Mouse (Mus musculus) midbrain, embryonic 15.5 days (tissue): ENCODE measurements around the gene Pex14. TPM values are rescaled to one million over a fixed set of nuclear protein-coding genes. Genes with fewer than 3 reads are reported as not detected.
A peak's percentile ranks its signal among the peaks of the same experiment; 100 is the strongest.
"Not testable (repeated sequence)": the region's sequence is repeated elsewhere in the genome, so short reads cannot be mapped to it uniquely, and the experiment has no call there.

Source experiments
- ATAC-seq: fragments of 200-750 bp; cut with Nextera tagmentation; replicated peaks from 2 replicates; pipeline ENCODE4 v1.8.0; 2017; ENCODE audit warnings: moderate TSS enrichment
- H3K27ac ChIP-seq: fragments of 300-500 bp; sonication (generic); 2 replicates; pipeline ENCODE4 v1.5.1; 2015; ENCODE audit warnings: mild to moderate bottlenecking, inconsistent platforms
- H3K27me3 ChIP-seq: fragments of 300-500 bp; sonication (generic); replicated peaks from 2 replicates; pipeline ENCODE4 v1.6.1; 2015; ENCODE audit warnings: inconsistent platforms
- H3K36me3 ChIP-seq: fragments of 300-500 bp; sonication (generic); replicated peaks from 2 replicates; pipeline ENCODE4 v1.6.1; 2015; ENCODE audit warnings: inconsistent platforms
- H3K4me1 ChIP-seq: fragments of 300-500 bp; sonication (generic); 2 replicates; pipeline ENCODE4 v1.6.1; 2015; ENCODE audit warnings: inconsistent platforms
- H3K4me2 ChIP-seq: fragments of 300-500 bp; sonication (generic); 2 replicates; pipeline ENCODE4 v1.6.1; 2015; ENCODE audit warnings: inconsistent platforms, mild to moderate bottlenecking, moderate library complexity
- H3K4me3 ChIP-seq: fragments of 300-500 bp; sonication (generic); 2 replicates; pipeline ENCODE4 v1.5.1; 2015; ENCODE audit warnings: mild to moderate bottlenecking, inconsistent platforms
- H3K9ac ChIP-seq: fragments of 300-500 bp; sonication (generic); 2 replicates; pipeline ENCODE4 v1.6.1; 2015; ENCODE audit warnings: mild to moderate bottlenecking, inconsistent platforms
- H3K9me3 ChIP-seq: fragments of 300-500 bp; sonication (generic); 2 replicates; pipeline ENCODE4 v1.6.1; 2016; ENCODE audit warnings: inconsistent platforms
- WGBS: fragments of 180-500 bp; shearing (Covaris S2); methylation state at CpG from one replicate; pipeline ENCODE4 v1.1.7; 2015; ENCODE audit warnings: mixed read lengths; 5-methylcytosine and 5-hydroxymethylcytosine counted together
- polyA plus RNA-seq: library from polyadenylated mRNA; unstranded; fragments of >200 nt; fragmentation: Nextera tagmentation; extraction: Ambion mirVana; gene quantifications from 2 replicates; pipeline ENCODE4 v1.2.1, GENCODE M21; 2015

The Pex14 gene
- polyA plus RNA-seq, 1 experiment from 2014 or later: 58.1 TPM

- ATAC-seq: no peak
- Histone ChIP-seq H3K27me3 (no peaks in the 10 kb centered on the region), H3K4me1 (peaks cover 8% of the 10 kb centered on the region), H3K4me3 (no peak overlapping the region), H3K9ac (no peak overlapping the region), H3K27ac (no peak overlapping the region), H3K36me3 (no peaks in the 10 kb centered on the region), H3K9me3 (no peaks in the 10 kb centered on the region), H3K4me2 (no peak overlapping the region)
- WGBS: 88% methylated on average over 21 of the region's 21 CpGs
These were observed 32.3 kb upstream of the Pex14 start for GRCm38 (mm10) chr4:149131789-149132565.

- Histone ChIP-seq H3K27ac (no peak overlapping the region), H3K4me2 (no peak overlapping the region), H3K9ac (no peak overlapping the region), H3K9me3 (no peaks in the 10 kb centered on the region), H3K36me3 (no peaks in the 10 kb centered on the region), H3K4me3 (no peak overlapping the region), H3K4me1 (peaks cover under 1% of the 10 kb centered on the region; the same call in 1 of the 2 replicates), H3K27me3 (no peaks in the 10 kb centered on the region)
- no peak for ATAC-seq
- 93% methylated on average over 23 of the region's 23 CpGs for WGBS
These were observed 31.5 kb upstream of the Pex14 start for GRCm38 (mm10) chr4:149131021-149131752.

GRCm38 (mm10) chr4:149128467-149128866, 28.8 kb upstream of the Pex14 start:
- Histone ChIP-seq H3K4me3 (no peak overlapping the region), H3K27me3 (no peaks in the 10 kb centered on the region), H3K9ac (no peak overlapping the region), H3K4me2 (no peak overlapping the region), H3K4me1 (no peaks in the 10 kb centered on the region), H3K36me3 (no peaks in the 10 kb centered on the region), H3K27ac (no peak overlapping the region), H3K9me3 (no peaks in the 10 kb centered on the region)
- 80% methylated on average over 18 of the region's 18 CpGs for WGBS
- no peak for ATAC-seq

- H3K4me2 ChIP-seq: no peak within 1 kb of the TSS
- no peak within 1 kb of the TSS for H3K4me3 ChIP-seq
- ATAC-seq: no peak
- H3K36me3 ChIP-seq: 0 out of 2 replicates have a peak, but pooled peaks cover 6% of the 10 kb centered on the region
- H3K9me3 ChIP-seq: no peaks in the 10 kb centered on the region
- H3K4me1 ChIP-seq: no peaks in the 10 kb centered on the region
- H3K27ac ChIP-seq: no peak within 1 kb of the TSS
- no peaks in the 10 kb centered on the region for H3K27me3 ChIP-seq
- no peak within 1 kb of the TSS for H3K9ac ChIP-seq
- 83% methylated on average over 11 of the region's 11 CpGs for WGBS
These were observed 27.0 kb upstream of the Pex14 start, which contains the start of gene Cort for GRCm38 (mm10) chr4:149126663-149127062. Gene Cort, minus strand, starts transcription at chr4:149126763.

- Histone ChIP-seq H3K4me2 (no peak overlapping the region), H3K36me3 (0 out of 2 replicates have a peak, but pooled peaks cover 7% of the 10 kb centered on the region), H3K9ac (no peak overlapping the region), H3K27ac (no peak overlapping the region), H3K9me3 (no peaks in the 10 kb centered on the region), H3K27me3 (no peaks in the 10 kb centered on the region), H3K4me3 (no peak overlapping the region), H3K4me1 (no peaks in the 10 kb centered on the region)
- WGBS: 87% methylated on average over 6 of the region's 6 CpGs
- no peak for ATAC-seq
These were observed 26.4 kb upstream of the Pex14 start for GRCm38 (mm10) chr4:149126115-149126509.

- no peak overlapping the region for H3K9ac ChIP-seq
- no peak overlapping the region for H3K4me2 ChIP-seq
- H3K36me3 ChIP-seq: 0 out of 2 replicates have a peak, but pooled peaks cover 7% of the 10 kb centered on the region
- WGBS: 47% methylated on average over 11 of the region's 11 CpGs
- H3K27ac ChIP-seq: no peak overlapping the region
- H3K27me3 ChIP-seq: no peaks in the 10 kb centered on the region
- no peaks in the 10 kb centered on the region for H3K9me3 ChIP-seq
- ATAC-seq: no peak
- no peak overlapping the region for H3K4me3 ChIP-seq
- H3K4me1 ChIP-seq: no peaks in the 10 kb centered on the region
These were observed 25.9 kb upstream of the Pex14 start for GRCm38 (mm10) chr4:149125341-149126114.

- no peaks in the 10 kb centered on the region for H3K4me1 ChIP-seq
- H3K9me3 ChIP-seq: no peaks in the 10 kb centered on the region
- no peak overlapping the region for H3K27ac ChIP-seq
- H3K4me3 ChIP-seq: no peak overlapping the region
- 0 out of 2 replicates have a peak, but pooled peaks cover 10% of the 10 kb centered on the region for H3K36me3 ChIP-seq
- 66% methylated on average over 5 of the region's 5 CpGs for WGBS
- H3K9ac ChIP-seq: no peak overlapping the region
- no peak for ATAC-seq
- H3K27me3 ChIP-seq: no peaks in the 10 kb centered on the region
- H3K4me2 ChIP-seq: no peak overlapping the region
These were observed 23.8 kb upstream of the Pex14 start for GRCm38 (mm10) chr4:149123432-149123831.

- WGBS: 81% methylated on average over 12 of the region's 12 CpGs
- not testable (repeated sequence) for ATAC-seq, H3K4me1 ChIP-seq
These were observed 20.4 kb upstream of the Pex14 start for GRCm38 (mm10) chr4:149119978-149120562.

GRCm38 (mm10) chr4:149103875-149104561, 4.3 kb upstream of the Pex14 start, which contains the start of gene Dffa:
Gene Dffa, plus strand, starts transcription at chr4:149104146.
- H3K4me2 ChIP-seq: peak within 1 kb of the TSS; percentile 80

More at GRCm38 (mm10) chr4:149119978-149120562, 20.4 kb upstream of the Pex14 start:
- not testable (repeated sequence) for H3K27me3 ChIP-seq, H3K4me3 ChIP-seq, H3K27ac ChIP-seq, H3K9ac ChIP-seq, H3K4me2 ChIP-seq, H3K9me3 ChIP-seq
- peaks cover 18% of the 10 kb centered on the region; the same call in 1 of the 2 replicates for H3K36me3 ChIP-seq

GRCm38 (mm10) chr4:149101456-149101855, 1.8 kb upstream of the Pex14 start:
- Histone ChIP-seq H3K4me2 (no peak overlapping the region), H3K36me3 (no peaks in the 10 kb centered on the region), H3K4me1 (peaks cover 22% of the 10 kb centered on the region), H3K27ac (no peak overlapping the region), H3K27me3 (no peaks in the 10 kb centered on the region), H3K9ac (no peak overlapping the region), H3K4me3 (no peak overlapping the region), H3K9me3 (no peaks in the 10 kb centered on the region)
- 90% methylated on average over 3 of the region's 3 CpGs for WGBS
- ATAC-seq: no peak

More at GRCm38 (mm10) chr4:149103875-149104561, 4.3 kb upstream of the Pex14 start, which contains the start of gene Dffa:
- ATAC-seq: peak; percentile 91
- 1% methylated on average over 35 of the region's 35 CpGs for WGBS
- H3K4me3 ChIP-seq: peak within 1 kb of the TSS; percentile 55
- peak within 1 kb of the TSS; percentile 61 for H3K9ac ChIP-seq
- no peaks in the 10 kb centered on the region for H3K9me3 ChIP-seq
- H3K27ac ChIP-seq: peak within 1 kb of the TSS; percentile 3; the same call in 1 of the 2 replicates
- 0 out of 2 replicates have a peak, but pooled peaks cover 9% of the 10 kb centered on the region for H3K36me3 ChIP-seq
- no peaks in the 10 kb centered on the region for H3K27me3 ChIP-seq
- peaks cover 12% of the 10 kb centered on the region for H3K4me1 ChIP-seq

- not testable (repeated sequence) for H3K9ac ChIP-seq, H3K9me3 ChIP-seq, H3K4me2 ChIP-seq, H3K36me3 ChIP-seq, H3K27me3 ChIP-seq, H3K27ac ChIP-seq, ATAC-seq, H3K4me3 ChIP-seq
- WGBS: 91% methylated on average over 12 of the region's 12 CpGs
- peaks cover 22% of the 10 kb centered on the region for H3K4me1 ChIP-seq
These were observed 773 bp upstream of the Pex14 start for GRCm38 (mm10) chr4:149100449-149100848.
